Mouse (Mus musculus): ENCODE measurements around the gene Ggcx. TPM values are rescaled to one million over a fixed set of nuclear protein-coding genes. Genes with fewer than 3 reads are reported as not detected.

Ggcx gene
- polyA plus RNA-seq, 1 experiment from 2014 or later: 23.9 TPM

- no peaks in the 10 kb centered on the region for H3K27me3 ChIP-seq (ENCODE audit: control insufficient read depth, insufficient read depth, low read length)
- H3K4me2 ChIP-seq: no peak overlapping the region
- no peaks in the 10 kb centered on the region for H3K9me3 ChIP-seq (replicated peaks; ENCODE audit: control insufficient read depth, low read length)
- H3K27ac ChIP-seq (ENCODE audit: low read depth, low read length): no peak overlapping the region
- ATAC-seq (replicated peaks; ENCODE audit: insufficient number of reproducible peaks, low FRiP score, low TSS enrichment): 0 out of 2 replicates have a peak, but pooled peaks have one; percentile 23
- H3K36me3 ChIP-seq (ENCODE audit: control insufficient read depth, insufficient read depth, low read length): peaks cover 38% of the 10 kb centered on the region
- H3K9ac ChIP-seq (ENCODE audit: low read depth, low read length): no peak overlapping the region
- 38% methylated on average over 8 of the region's 8 CpGs for WGBS (ENCODE audit: insufficient replicate concordance)
- H3K4me3 ChIP-seq (ENCODE audit: low read depth, low read length): no peak overlapping the region
- H3K4me1 ChIP-seq (ENCODE audit: control insufficient read depth, insufficient read depth, low read length): no peaks in the 10 kb centered on the region
These were observed 13.9 kb downstream of the Ggcx start for GRCm38 (mm10) chr6:72428036-72428435.

- peaks cover 35% of the 10 kb centered on the region for H3K36me3 ChIP-seq (ENCODE audit: control insufficient read depth, insufficient read depth, low read length)
- H3K27ac ChIP-seq (ENCODE audit: low read depth, low read length): no peak overlapping the region
- H3K9ac ChIP-seq (ENCODE audit: low read depth, low read length): no peak overlapping the region
- no peak overlapping the region for H3K4me3 ChIP-seq (ENCODE audit: low read depth, low read length)
- H3K4me1 ChIP-seq (ENCODE audit: control insufficient read depth, insufficient read depth, low read length): no peaks in the 10 kb centered on the region
- no peaks in the 10 kb centered on the region for H3K27me3 ChIP-seq (ENCODE audit: control insufficient read depth, insufficient read depth, low read length)
- no peaks in the 10 kb centered on the region for H3K9me3 ChIP-seq (replicated peaks; ENCODE audit: control insufficient read depth, low read length)
- no peak overlapping the region for H3K4me2 ChIP-seq
- ATAC-seq (replicated peaks; ENCODE audit: insufficient number of reproducible peaks, low FRiP score, low TSS enrichment): no peak
- 84% methylated on average over 21 of the region's 21 CpGs for WGBS (ENCODE audit: insufficient replicate concordance)
These were observed 15.1 kb downstream of the Ggcx start for GRCm38 (mm10) chr6:72429061-72429842.

GRCm38 (mm10) chr6:72430989-72431921 is 17.1 kb downstream of the Ggcx start:
- Histone ChIP-seq H3K4me2 (no peak overlapping the region), H3K27ac (ENCODE audit: low read depth, low read length) (0 out of 2 replicates have a peak overlapping the region, but pooled peaks have one; percentile 29), H3K9ac (ENCODE audit: low read depth, low read length) (no peak overlapping the region), H3K4me3 (ENCODE audit: low read depth, low read length) (no peak overlapping the region), H3K27me3 (ENCODE audit: control insufficient read depth, insufficient read depth, low read length) (no peaks in the 10 kb centered on the region), H3K4me1 (ENCODE audit: control insufficient read depth, insufficient read depth, low read length) (no peaks in the 10 kb centered on the region), H3K9me3 (replicated peaks; ENCODE audit: control insufficient read depth, low read length) (no peaks in the 10 kb centered on the region), H3K36me3 (ENCODE audit: control insufficient read depth, insufficient read depth, low read length) (peaks cover 26% of the 10 kb centered on the region)
- peak; percentile 44; the same call in 1 of the 2 replicates for ATAC-seq (replicated peaks; ENCODE audit: insufficient number of reproducible peaks, low FRiP score, low TSS enrichment)
- 40% methylated on average over 5 of the region's 5 CpGs for WGBS (ENCODE audit: insufficient replicate concordance)

- Histone ChIP-seq H3K4me2 (no peak overlapping the region), H3K36me3 (ENCODE audit: control insufficient read depth, insufficient read depth, low read length) (peaks cover 30% of the 10 kb centered on the region), H3K9ac (ENCODE audit: low read depth, low read length) (no peak overlapping the region), H3K27me3 (ENCODE audit: control insufficient read depth, insufficient read depth, low read length) (no peaks in the 10 kb centered on the region), H3K9me3 (replicated peaks; ENCODE audit: control insufficient read depth, low read length) (no peaks in the 10 kb centered on the region), H3K4me3 (ENCODE audit: low read depth, low read length) (no peak overlapping the region), H3K27ac (ENCODE audit: low read depth, low read length) (no peak overlapping the region), H3K4me1 (ENCODE audit: control insufficient read depth, insufficient read depth, low read length) (peaks cover 5% of the 10 kb centered on the region)
- 79% methylated on average over 2 of the region's 2 CpGs for WGBS (ENCODE audit: insufficient replicate concordance)
- ATAC-seq (replicated peaks; ENCODE audit: insufficient number of reproducible peaks, low FRiP score, low TSS enrichment): no peak
These were observed 18.0 kb downstream of the Ggcx start for GRCm38 (mm10) chr6:72432153-72432552.

GRCm38 (mm10) chr6:72438226-72438625 is 24.1 kb downstream of the Ggcx start:
- H3K9me3 ChIP-seq (replicated peaks; ENCODE audit: control insufficient read depth, low read length): no peaks in the 10 kb centered on the region
- peaks cover 24% of the 10 kb centered on the region for H3K4me1 ChIP-seq (ENCODE audit: control insufficient read depth, insufficient read depth, low read length)
- H3K4me2 ChIP-seq: peak overlapping the region; percentile 73
- no peaks in the 10 kb centered on the region for H3K27me3 ChIP-seq (ENCODE audit: control insufficient read depth, insufficient read depth, low read length)
- peak overlapping the region; percentile 95 for H3K9ac ChIP-seq (ENCODE audit: low read depth, low read length)
- 2% methylated on average over 5 of the region's 5 CpGs for WGBS (ENCODE audit: insufficient replicate concordance)
- peak overlapping the region; percentile 97 for H3K27ac ChIP-seq (ENCODE audit: low read depth, low read length)
- ATAC-seq (replicated peaks; ENCODE audit: insufficient number of reproducible peaks, low FRiP score, low TSS enrichment): no peak
- peak overlapping the region; percentile 74 for H3K4me3 ChIP-seq (ENCODE audit: low read depth, low read length)
- H3K36me3 ChIP-seq (ENCODE audit: control insufficient read depth, insufficient read depth, low read length): peaks cover 23% of the 10 kb centered on the region

- Histone ChIP-seq H3K4me1 (ENCODE audit: control insufficient read depth, insufficient read depth, low read length) (peaks cover 24% of the 10 kb centered on the region), H3K9me3 (replicated peaks; ENCODE audit: control insufficient read depth, low read length) (no peaks in the 10 kb centered on the region), H3K27ac (ENCODE audit: low read depth, low read length) (peak overlapping the region; percentile 97), H3K4me3 (ENCODE audit: low read depth, low read length) (peak overlapping the region; percentile 74), H3K9ac (ENCODE audit: low read depth, low read length) (peak overlapping the region; percentile 95), H3K4me2 (peak overlapping the region; percentile 73), H3K27me3 (ENCODE audit: control insufficient read depth, insufficient read depth, low read length) (no peaks in the 10 kb centered on the region), H3K36me3 (ENCODE audit: control insufficient read depth, insufficient read depth, low read length) (peaks cover 21% of the 10 kb centered on the region)
- under 1% methylated on average over 51 of the region's 57 CpGs for WGBS (ENCODE audit: insufficient replicate concordance)
- ATAC-seq (replicated peaks; ENCODE audit: insufficient number of reproducible peaks, low FRiP score, low TSS enrichment): peak; percentile 70
These were observed 24.8 kb downstream of the Ggcx start for GRCm38 (mm10) chr6:72438862-72439354.

GRCm38 (mm10) chr6:72439355-72440185 is 25.5 kb downstream of the Ggcx start, which contains the start of gene Mat2a:
Gene Mat2a (minus strand): TSS chr6:72439558.
- Histone ChIP-seq H3K9me3 (replicated peaks; ENCODE audit: control insufficient read depth, low read length) (no peaks in the 10 kb centered on the region), H3K4me1 (ENCODE audit: control insufficient read depth, insufficient read depth, low read length) (peaks cover 24% of the 10 kb centered on the region), H3K4me2 (peak within 1 kb of the TSS; percentile 73), H3K27me3 (ENCODE audit: control insufficient read depth, insufficient read depth, low read length) (no peaks in the 10 kb centered on the region), H3K36me3 (ENCODE audit: control insufficient read depth, insufficient read depth, low read length) (peaks cover 21% of the 10 kb centered on the region), H3K4me3 (ENCODE audit: low read depth, low read length) (peak within 1 kb of the TSS; percentile 74), H3K27ac (ENCODE audit: low read depth, low read length) (peak within 1 kb of the TSS; percentile 97), H3K9ac (ENCODE audit: low read depth, low read length) (peak within 1 kb of the TSS; percentile 95)
- ATAC-seq (replicated peaks; ENCODE audit: insufficient number of reproducible peaks, low FRiP score, low TSS enrichment): peak; percentile 85
- WGBS (ENCODE audit: insufficient replicate concordance): under 1% methylated on average over 77 of the region's 77 CpGs
